Mouse (Mus musculus): ENCODE measurements around the gene Olfr623.

DNA sequence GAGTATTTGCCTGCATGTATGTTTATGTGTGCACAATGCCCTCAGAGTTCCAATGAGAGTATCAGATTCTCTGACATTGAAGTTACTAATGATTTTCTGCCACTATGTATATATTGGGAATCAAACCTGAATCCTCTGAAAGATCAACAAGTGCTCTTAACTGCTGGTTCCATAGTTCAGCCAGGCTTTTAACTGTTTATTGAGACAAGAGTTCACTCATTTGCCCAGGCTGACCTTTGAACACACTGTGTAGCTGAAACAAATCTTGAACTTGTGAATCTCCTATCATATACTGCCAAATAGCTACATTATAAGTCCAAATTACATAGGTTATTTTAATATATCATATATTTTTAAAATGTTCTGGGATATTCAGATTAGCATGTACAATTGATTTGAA is 26.7 kb downstream of the Olfr623 start:
- TF ChIP-seq CTCF (conservative IDR thresholded peaks at IDR 0.05; ENCODE audit: insufficient read depth, insufficient read length, low read depth, low read length) (no peak), POLR2A (IDR thresholded peaks at IDR 0.05; ENCODE audit: low read depth, low read length) (no peak)
